Mouse (Mus musculus) MEL (cell line): ENCODE measurements around the gene Ripply3.
A peak's percentile ranks its signal among the peaks of the same experiment; 100 is the strongest.

Source experiments
- CHD2 ChIP-seq: IDR thresholded peaks from 2 replicates; pipeline ENCODE4 v1.6.1; 2011; ENCODE audit warnings: low read length, improper control_type of control experiment
- CTCF ChIP-seq, 3 experiments: IDR thresholded peaks in 2 of 3; conservative IDR thresholded peaks in 1 of 3; 2 replicates each; pipeline ENCODE4 v1.5.1; 2011 to 2012; ENCODE audit warnings: low read length in 3 of 3, low read depth in 2 of 3, mild to moderate bottlenecking in 2 of 3, improper control_type of control experiment in 1 of 3, inconsistent platforms in 1 of 3, mixed read lengths in 1 of 3, moderate library complexity in 1 of 3; ENCODE audit not compliant: control insufficient read depth in 1 of 3, insufficient read depth in 1 of 3, poor library complexity in 1 of 3, severe bottlenecking in 1 of 3
- GATA1 ChIP-seq: IDR thresholded peaks from 2 replicates; pipeline ENCODE4 v1.6.1; 2011; ENCODE audit warnings: low read depth, low read length, improper control_type of control experiment
- MYB ChIP-seq: IDR thresholded peaks from 2 replicates; pipeline ENCODE4 v1.6.1; 2011; ENCODE audit warnings: mild to moderate bottlenecking, low read depth, low read length, improper control_type of control experiment
- POLR2A ChIP-seq, 2 experiments: IDR thresholded peaks; 2 replicates each; pipeline ENCODE4 v1.6.1; 2011 to 2012; ENCODE audit warnings: low read length in 2 of 2, mild to moderate bottlenecking in 2 of 2, control low read depth in 1 of 2, improper control_type of control experiment in 1 of 2, low read depth in 1 of 2, moderate library complexity in 1 of 2; ENCODE audit not compliant: control insufficient read depth in 1 of 2, insufficient read depth in 1 of 2, poor library complexity in 1 of 2
- UBTF ChIP-seq: IDR thresholded peaks from 2 replicates; pipeline ENCODE4 v1.6.1; 2012; ENCODE audit warnings: low read depth, mild to moderate bottlenecking, inconsistent platforms, low read length, improper control_type of control experiment, moderate library complexity, borderline replicate concordance; ENCODE audit not compliant: insufficient read depth
- USF2 ChIP-seq, 2 experiments: IDR thresholded peaks; 2 replicates each; pipeline ENCODE4 v1.6.1; 2011 to 2012; ENCODE audit warnings: improper control_type of control experiment in 2 of 2, low read length in 2 of 2, borderline replicate concordance in 1 of 2, inconsistent platforms in 1 of 2, low read depth in 1 of 2, mild to moderate bottlenecking in 1 of 2; ENCODE audit not compliant: insufficient read depth in 1 of 2

DNA sequence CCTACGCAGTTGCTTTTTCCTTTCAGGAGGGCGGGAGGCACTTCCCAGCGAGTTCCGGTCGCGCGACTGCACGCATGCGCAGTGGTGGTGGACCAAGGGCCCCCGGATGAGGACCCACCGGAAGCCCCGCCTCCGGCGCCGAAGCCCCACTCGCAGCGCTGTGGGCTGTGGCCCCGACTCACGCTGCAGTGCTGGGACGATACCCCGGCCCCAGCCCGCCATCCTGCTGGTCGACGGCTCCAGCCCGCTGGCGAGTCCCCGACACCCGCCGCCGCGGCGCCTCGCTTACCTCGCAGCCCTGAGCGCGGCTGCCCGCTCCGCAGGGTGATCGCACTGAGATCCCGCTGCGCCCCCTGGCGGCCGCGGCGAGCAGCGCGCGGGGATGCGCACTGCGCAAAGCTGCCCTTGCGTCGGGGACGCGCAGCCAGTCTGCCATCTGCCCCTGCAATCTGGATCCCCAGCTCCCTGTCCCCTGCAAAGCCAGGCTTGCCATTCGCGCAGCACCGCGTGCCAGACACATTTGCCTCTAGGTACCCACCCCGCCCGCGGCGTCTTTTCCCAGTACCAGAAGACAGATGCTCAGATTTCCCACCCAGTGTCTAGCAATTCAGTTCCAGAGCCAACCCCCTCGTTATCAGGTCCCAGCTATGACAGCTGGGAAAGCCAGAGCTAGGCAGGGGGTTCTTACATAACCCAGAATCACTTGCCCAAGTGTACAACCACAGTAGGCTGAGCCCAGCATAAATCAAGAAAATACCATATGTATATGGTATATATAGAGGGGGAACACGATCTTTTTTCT is 14.8 kb upstream of the Ripply3 start, which contains the start of gene Hlcs:
- TF ChIP-seq MYB, result 0 out of 2 replicates have a peak, but pooled peaks have one; percentile 16
- peak; percentile 81 to 96 (median 87) for TF ChIP-seq CTCF (IDR thresholded peaks at IDR 0.05 in 2 of 3, conservative IDR thresholded peaks at IDR 0.05 in 1 of 3; ENCODE audit: control insufficient read depth in 1 of 3, insufficient read depth in 1 of 3, low read depth in 2 of 3, low read length in 3 of 3, poor library complexity in 1 of 3, severe bottlenecking in 1 of 3)
- no peak for TF ChIP-seq USF2 (IDR thresholded peaks at IDR 0.05; ENCODE audit: borderline replicate concordance in 1 of 2, insufficient read depth in 1 of 2, low read depth in 1 of 2, low read length in 2 of 2)
- peak; percentile 84 to 91; a peak in 3 of 4 replicates for TF ChIP-seq POLR2A (IDR thresholded peaks at IDR 0.05; ENCODE audit: control insufficient read depth in 1 of 2, insufficient read depth in 1 of 2, low read depth in 1 of 2, low read length in 2 of 2, poor library complexity in 1 of 2)
- TF ChIP-seq GATA1, result no peak
- TF ChIP-seq CHD2, result no peak
- TF ChIP-seq UBTF, result 0 out of 2 replicates have a peak, but pooled peaks have one; percentile 22
